In the genomic region with DNA sequence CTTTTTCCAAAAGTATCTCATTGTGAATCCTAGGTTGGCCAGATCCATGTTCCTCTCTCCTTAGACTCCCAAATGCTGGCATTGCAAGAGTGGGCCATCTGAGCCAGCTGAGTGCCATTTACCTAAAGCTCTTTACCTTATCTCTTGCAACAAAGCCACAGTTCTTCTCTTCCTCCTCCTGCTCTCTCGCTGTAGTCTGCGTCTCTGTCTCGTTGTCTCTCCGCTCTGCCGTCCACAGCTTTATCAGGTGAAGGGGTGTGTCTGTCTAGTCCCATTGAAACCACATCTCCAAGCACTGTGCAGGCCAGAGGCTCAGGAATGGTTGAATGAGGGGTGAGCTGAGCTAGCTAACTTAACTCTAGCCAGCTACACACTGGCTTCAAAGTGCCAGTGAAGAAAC, we compare ENCODE assay signal across 14 mouse cellular contexts.
"Had no signal": no experiment of that assay in that cellular context is flagged by ENCODE, and none has a peak within 500 bp of the region (broad histone marks: within the 10 kb centered on the region; RNA-seq: fewer than 3 reads in every experiment).

No protein-coding gene starts in this region.

- H3K9me3 ChIP-seq: liver, embryonic 15.5 days; megakaryocyte, embryonic 14.5 days had no signal

- H3K4me2 ChIP-seq: liver, embryonic 15.5 days; midbrain, embryonic 11.5 days had no signal

- H3K27ac ChIP-seq: kidney, postnatal 0 days; liver, embryonic 15.5 days; stomach, postnatal 0 days had no signal

- ATAC-seq: intestine, embryonic 16.5 days had no signal

- DNase-seq: kidney, adult 2 months; kidney, postnatal 36 days; lung, adult 2 months; midbrain, embryonic 14.5 days; right cerebral cortex, postnatal 4 days; thymus, adult 2 months; thymus, postnatal 14 days; thymus, postnatal 4 days had no signal

- H3K27me3 ChIP-seq: liver, embryonic 15.5 days; megakaryocyte, embryonic 14.5 days had no signal

- H3K4me3 ChIP-seq: liver, embryonic 15.5 days; megakaryocyte, embryonic 14.5 days had no signal

- H3K9ac ChIP-seq: liver, embryonic 15.5 days had no signal
